Mouse (Mus musculus) liver, embryonic 12.5 days (tissue): ENCODE data around the gene Orai3. TPM values are rescaled to one million over a fixed set of nuclear protein-coding genes. Genes with fewer than 3 reads are reported as not detected.
"Not testable (repeated sequence)": the region's sequence is repeated elsewhere in the genome, so short reads cannot be mapped to it uniquely, and the experiment has no call there.

Experiments used
- ATAC-seq: fragments of 200-750 bp; cut with Nextera tagmentation; 2 replicates; pipeline ENCODE4 v1.8.0; 2017; ENCODE audit warnings: moderate number of reproducible peaks, mild to moderate bottlenecking, moderate library complexity
- H3K27ac ChIP-seq: fragments of 300-500 bp; sonication (generic); 2 replicates; pipeline ENCODE4 v1.5.1; 2016; ENCODE audit warnings: mild to moderate bottlenecking
- H3K27me3 ChIP-seq: fragments of 300-500 bp; sonication (generic); replicated peaks from 2 replicates; pipeline ENCODE4 v1.6.1; 2016; ENCODE audit warnings: mild to moderate bottlenecking, moderate library complexity
- H3K36me3 ChIP-seq: fragments of 300-500 bp; sonication (generic); 2 replicates; pipeline ENCODE4 v1.6.1; 2016; ENCODE audit warnings: mild to moderate bottlenecking, moderate library complexity
- H3K4me1 ChIP-seq: fragments of 300-500 bp; sonication (generic); 2 replicates; pipeline ENCODE4 v1.6.1; 2016
- H3K4me2 ChIP-seq: fragments of 300-500 bp; sonication (generic); 2 replicates; pipeline ENCODE4 v1.6.1; 2016; ENCODE audit warnings: mild to moderate bottlenecking, moderate library complexity
- H3K4me3 ChIP-seq: fragments of 300-500 bp; sonication (generic); 2 replicates; pipeline ENCODE4 v1.5.1; 2016; ENCODE audit warnings: mild to moderate bottlenecking, moderate library complexity
- H3K9ac ChIP-seq: fragments of 300-500 bp; sonication (generic); 2 replicates; pipeline ENCODE4 v1.6.1; 2016; ENCODE audit warnings: mild to moderate bottlenecking, moderate library complexity
- H3K9me3 ChIP-seq: fragments of 300-500 bp; sonication (generic); replicated peaks from 2 replicates; pipeline ENCODE4 v1.6.1; 2016; ENCODE audit warnings: mild to moderate bottlenecking, moderate library complexity
- WGBS: fragments of 180-500 bp; shearing (Covaris S2); methylation state at CpG from one replicate; pipeline ENCODE4 v1.1.7; 2016; ENCODE audit not compliant: insufficient replicate concordance; 5-methylcytosine and 5-hydroxymethylcytosine counted together
- polyA plus RNA-seq: library from polyadenylated mRNA; unstranded; fragments of >200 nt; fragmentation: Nextera tagmentation; extraction: Ambion mirVana; gene quantifications from 2 replicates; pipeline ENCODE4 v1.2.1, GENCODE M21; 2016

Orai3 gene
- polyA plus RNA-seq, result 14.8 and 15.0 TPM in 2 replicates

- under 1% methylated on average over 24 of the region's 24 CpGs for WGBS
- ATAC-seq, result peak; percentile 25
- peak within 1 kb of the TSS; percentile 67 for H3K4me3 ChIP-seq
- peak within 1 kb of the TSS; percentile 96 for H3K27ac ChIP-seq
- H3K9ac ChIP-seq, result peak within 1 kb of the TSS; percentile 81
- no peaks in the 10 kb centered on the region for H3K9me3 ChIP-seq
- peaks cover 29% of the 10 kb centered on the region for H3K36me3 ChIP-seq
- H3K4me2 ChIP-seq, result peak within 1 kb of the TSS; percentile 86
- peaks cover 87% of the 10 kb centered on the region for H3K4me1 ChIP-seq
- no peaks in the 10 kb centered on the region for H3K27me3 ChIP-seq
Observed at GRCm38 (mm10) chr7:127769651-127770038, at the start of gene Orai3. Gene Orai3, plus strand, starts transcription at chr7:127769815.

DNA sequence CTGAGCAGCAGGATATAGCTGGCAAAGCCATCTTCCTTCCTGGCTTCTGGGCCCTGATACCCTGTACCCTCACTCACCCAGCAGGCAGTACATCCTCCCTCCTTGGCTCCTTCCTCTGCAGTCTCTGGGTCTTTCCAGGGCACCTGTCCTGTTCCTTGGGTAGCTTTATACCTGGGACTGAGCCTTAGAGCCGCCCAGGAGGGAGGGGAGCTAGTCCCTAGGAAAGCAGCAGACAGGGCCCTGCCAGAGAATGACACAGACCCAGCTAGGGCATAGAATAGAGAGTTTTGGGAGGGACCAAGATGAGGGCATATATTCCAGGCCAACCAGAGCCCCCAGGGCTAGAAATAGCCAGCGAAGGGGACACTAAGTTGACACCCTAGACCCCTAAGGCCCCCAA is 44.1 kb upstream of the Orai3 start:
- H3K9ac ChIP-seq, result no peak overlapping the region
- no peak for ATAC-seq
- no peaks in the 10 kb centered on the region for H3K4me1 ChIP-seq
- no peaks in the 10 kb centered on the region for H3K9me3 ChIP-seq
- WGBS, result 47% methylated on average over 2 of the region's 2 CpGs
- H3K4me2 ChIP-seq, result no peak overlapping the region
- H3K27ac ChIP-seq, result no peak overlapping the region
- H3K36me3 ChIP-seq, result no peaks in the 10 kb centered on the region
- H3K27me3 ChIP-seq, result 0 out of 2 replicates have a peak, but pooled peaks cover 10% of the 10 kb centered on the region
- no peak overlapping the region for H3K4me3 ChIP-seq

DNA sequence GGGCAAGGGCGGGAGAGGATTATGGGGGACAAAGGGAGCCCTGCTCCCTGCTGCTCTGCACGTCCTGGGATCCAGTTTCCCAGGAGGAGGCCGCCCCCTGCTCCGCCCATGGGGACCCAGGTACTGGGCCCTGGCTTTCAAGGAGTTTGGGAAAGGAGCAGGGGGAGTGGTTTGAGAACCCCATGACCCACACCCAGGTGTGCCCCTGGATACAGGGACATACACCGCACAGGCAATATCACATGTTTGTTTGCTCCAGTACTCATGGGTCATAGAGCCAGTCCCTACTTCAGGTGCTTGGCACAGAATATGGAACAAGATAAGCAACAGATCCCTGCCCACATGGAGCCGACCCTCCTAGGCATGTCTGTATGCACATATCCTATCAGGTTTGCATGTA is 43.7 kb upstream of the Orai3 start:
- no peaks in the 10 kb centered on the region for H3K36me3 ChIP-seq
- no peak overlapping the region for H3K27ac ChIP-seq
- no peak overlapping the region for H3K9ac ChIP-seq
- H3K4me1 ChIP-seq, result no peaks in the 10 kb centered on the region
- no peak overlapping the region for H3K4me3 ChIP-seq
- 60% methylated on average over 6 of the region's 6 CpGs for WGBS
- ATAC-seq, result no peak
- no peak overlapping the region for H3K4me2 ChIP-seq
- H3K9me3 ChIP-seq, result no peaks in the 10 kb centered on the region
- H3K27me3 ChIP-seq, result 0 out of 2 replicates have a peak, but pooled peaks cover 10% of the 10 kb centered on the region

DNA sequence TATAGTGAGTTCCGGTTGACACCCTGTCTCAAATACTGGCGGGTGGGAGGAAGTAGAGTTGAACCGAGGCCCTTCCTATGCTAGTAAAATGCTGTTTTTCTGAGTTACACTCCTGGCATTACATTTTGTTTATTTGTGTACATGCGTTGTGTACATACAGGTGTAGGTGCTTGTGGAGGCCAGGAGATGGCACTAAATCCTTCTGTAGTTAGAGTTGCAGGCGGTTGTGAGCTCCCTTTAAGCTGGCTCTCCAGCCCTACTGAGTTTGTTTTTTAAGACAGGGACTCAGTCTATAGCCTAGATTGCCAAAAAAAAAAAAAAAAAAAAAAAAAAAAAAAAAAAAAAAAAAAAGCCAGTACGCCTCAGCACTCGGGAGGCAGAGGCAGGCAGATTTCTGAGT is 41.7 kb upstream of the Orai3 start:
- Histone ChIP-seq H3K9me3 (no peaks in the 10 kb centered on the region), H3K27me3 (0 out of 2 replicates have a peak, but pooled peaks cover 9% of the 10 kb centered on the region), H3K4me2 (no peak overlapping the region), H3K4me1 (no peaks in the 10 kb centered on the region), H3K4me3 (no peak overlapping the region), H3K9ac (no peak overlapping the region), H3K36me3 (no peaks in the 10 kb centered on the region), H3K27ac (no peak overlapping the region)
- WGBS, result 61% methylated on average over 7 of the region's 7 CpGs
- no peak for ATAC-seq

DNA sequence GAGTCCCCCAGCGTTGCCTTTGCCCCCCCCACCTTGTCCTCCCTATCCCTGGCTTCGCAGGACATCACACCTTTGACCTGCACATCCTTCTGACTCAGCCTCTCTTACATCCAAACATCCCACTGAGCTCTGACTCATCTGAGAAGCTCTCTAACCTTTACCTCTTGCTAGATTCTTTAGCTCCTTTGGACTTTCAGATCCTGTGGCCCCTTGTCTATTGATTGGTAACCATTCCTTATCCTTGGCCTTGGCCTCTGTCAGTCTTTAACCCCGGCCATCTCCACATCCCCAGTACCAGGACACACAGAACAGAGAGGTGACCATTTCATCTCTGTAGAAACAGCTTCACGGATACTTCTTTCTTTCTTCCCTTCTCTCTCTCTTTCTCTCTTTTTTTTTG is 39.4 kb upstream of the Orai3 start:
- H3K27ac ChIP-seq, result no peak overlapping the region
- no peak for ATAC-seq
- no peak overlapping the region for H3K4me3 ChIP-seq
- no peak overlapping the region for H3K4me2 ChIP-seq
- no peaks in the 10 kb centered on the region for H3K36me3 ChIP-seq
- H3K4me1 ChIP-seq, result no peaks in the 10 kb centered on the region
- 54% methylated on average over 4 of the region's 4 CpGs for WGBS
- no peaks in the 10 kb centered on the region for H3K9me3 ChIP-seq
- 0 out of 2 replicates have a peak, but pooled peaks cover 6% of the 10 kb centered on the region for H3K27me3 ChIP-seq
- no peak overlapping the region for H3K9ac ChIP-seq

- not testable (repeated sequence) for H3K9me3 ChIP-seq, H3K4me1 ChIP-seq, ATAC-seq, H3K4me2 ChIP-seq, H3K27me3 ChIP-seq, H3K4me3 ChIP-seq, H3K9ac ChIP-seq, H3K27ac ChIP-seq, H3K36me3 ChIP-seq
- WGBS, result 88% methylated on average over 1 of the region's 5 CpGs
Observed at GRCm38 (mm10) chr7:127732066-127732465, 37.5 kb upstream of the Orai3 start, which contains the start of gene Ctf2. Gene Ctf2, minus strand, starts transcription at chr7:127732166.

GRCm38 (mm10) chr7:127744366-127745045 is 25.1 kb upstream of the Orai3 start, which contains the start of gene Fbxl19:
Gene Fbxl19, plus strand, starts transcription at chr7:127744543.
- WGBS, result under 1% methylated on average over 26 of the region's 26 CpGs
- peak within 1 kb of the TSS; percentile 86 for H3K27ac ChIP-seq
- no peak for ATAC-seq

DNA sequence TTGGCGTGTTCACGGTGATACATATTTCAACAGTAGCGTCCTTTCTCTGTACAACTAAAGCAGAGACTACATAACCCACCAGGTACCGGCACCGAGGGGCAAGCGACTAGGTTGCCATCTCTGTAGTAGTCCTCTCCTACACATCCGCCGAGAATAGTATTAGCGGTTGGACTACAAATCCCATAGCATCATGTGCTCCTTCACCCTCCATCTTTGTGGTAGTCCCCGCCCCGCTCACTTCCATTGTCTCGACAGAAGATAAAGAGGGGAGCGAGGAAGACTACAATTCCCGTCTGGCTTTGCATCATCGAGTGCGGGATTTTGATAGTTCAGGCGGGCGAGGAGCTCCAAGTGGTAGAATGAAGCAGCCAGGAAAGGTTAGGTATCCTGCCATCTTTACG is 24.4 kb upstream of the Orai3 start:
- no peaks in the 10 kb centered on the region for H3K9me3 ChIP-seq
- peak overlapping the region; percentile 86 for H3K27ac ChIP-seq
- ATAC-seq, result peak; percentile 82
- H3K36me3 ChIP-seq, result peaks cover 24% of the 10 kb centered on the region
- H3K4me1 ChIP-seq, result peaks cover 32% of the 10 kb centered on the region
- H3K4me2 ChIP-seq, result peak overlapping the region; percentile 97
- H3K27me3 ChIP-seq, result no peaks in the 10 kb centered on the region
- WGBS, result under 1% methylated on average over 19 of the region's 19 CpGs
- peak overlapping the region; percentile 77 for H3K4me3 ChIP-seq
- H3K9ac ChIP-seq, result peak overlapping the region; percentile 67

More at GRCm38 (mm10) chr7:127744366-127745045, 25.1 kb upstream of the Orai3 start, which contains the start of gene Fbxl19:
- Histone ChIP-seq H3K9me3 (no peaks in the 10 kb centered on the region), H3K4me1 (peaks cover 32% of the 10 kb centered on the region), H3K36me3 (peaks cover 16% of the 10 kb centered on the region), H3K4me2 (peak within 1 kb of the TSS; percentile 97), H3K27me3 (no peaks in the 10 kb centered on the region), H3K4me3 (peak within 1 kb of the TSS; percentile 77), H3K9ac (peak within 1 kb of the TSS; percentile 67)

GRCm38 (mm10) chr7:127745652-127746493 is 23.7 kb upstream of the Orai3 start:
- Histone ChIP-seq H3K9me3 (no peaks in the 10 kb centered on the region), H3K4me3 (peak overlapping the region; percentile 77), H3K4me1 (peaks cover 32% of the 10 kb centered on the region), H3K9ac (peak overlapping the region; percentile 67), H3K27me3 (no peaks in the 10 kb centered on the region), H3K36me3 (peaks cover 30% of the 10 kb centered on the region), H3K4me2 (peak overlapping the region; percentile 97), H3K27ac (peak overlapping the region; percentile 86)
- peak; percentile 68 for ATAC-seq
- WGBS, result under 1% methylated on average over 39 of the region's 39 CpGs

- 2% methylated on average over 50 of the region's 62 CpGs for WGBS
- Histone ChIP-seq H3K27me3 (no peaks in the 10 kb centered on the region), H3K9me3 (no peaks in the 10 kb centered on the region), H3K36me3 (peaks cover 39% of the 10 kb centered on the region), H3K9ac (peak overlapping the region; percentile 67), H3K27ac (peak overlapping the region; percentile 75), H3K4me2 (peak overlapping the region; percentile 97), H3K4me3 (peak overlapping the region; percentile 77), H3K4me1 (peaks cover 32% of the 10 kb centered on the region)
- peak; percentile 13 for ATAC-seq
Observed at GRCm38 (mm10) chr7:127746494-127747491, 22.8 kb upstream of the Orai3 start.

- Histone ChIP-seq H3K27me3 (no peaks in the 10 kb centered on the region), H3K4me3 (peak overlapping the region; percentile 77), H3K4me1 (peaks cover 32% of the 10 kb centered on the region), H3K27ac (peak overlapping the region; percentile 75; the same call in 1 of the 2 replicates), H3K9me3 (no peaks in the 10 kb centered on the region), H3K4me2 (peak overlapping the region; percentile 97), H3K9ac (no peak overlapping the region), H3K36me3 (peaks cover 48% of the 10 kb centered on the region)
- WGBS, result 65% methylated on average over 6 of the region's 6 CpGs
- ATAC-seq, result no peak
Observed at GRCm38 (mm10) chr7:127747559-127748234, 21.9 kb upstream of the Orai3 start.
